Mouse (Mus musculus): ENCODE results near the gene Alkbh8. TPM values are rescaled to one million over a fixed set of nuclear protein-coding genes. Genes with fewer than 3 reads are reported as not detected.
"Not testable (repeated sequence)": the region's sequence is repeated elsewhere in the genome, so short reads cannot be mapped to it uniquely, and the experiment has no call there.

Alkbh8 gene
- polyA plus RNA-seq, 1 experiment from 2014 or later: 63.8 TPM

DNA sequence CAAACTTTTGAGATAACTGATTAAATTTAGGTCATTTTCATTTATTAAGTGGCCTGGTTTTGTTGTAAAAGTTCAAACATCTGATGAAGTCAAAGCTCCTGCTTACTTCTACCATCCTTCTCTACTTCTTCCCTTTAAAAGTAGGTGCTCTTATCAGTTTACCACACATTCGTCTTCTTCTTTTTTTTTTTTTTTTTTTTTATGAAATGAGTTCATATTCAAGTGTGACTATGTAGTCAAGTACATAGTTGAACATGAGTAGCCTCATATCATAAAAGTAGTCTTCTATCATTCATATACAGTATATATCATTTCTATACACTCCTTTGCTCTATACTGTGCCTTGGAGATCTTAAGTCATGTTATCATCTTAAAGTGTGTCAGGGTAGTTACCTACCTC is 11.0 kb downstream of the Alkbh8 start:
- no peak for ATAC-seq
- Histone ChIP-seq H3K4me2 (ENCODE audit: low read length) (no peak overlapping the region), H3K4me3 (replicated peaks; ENCODE audit: low read length) (no peak overlapping the region), H3K9me3 (ENCODE audit: control insufficient read depth, low read length) (no peaks in the 10 kb centered on the region), H3K27ac (ENCODE audit: low read length) (no peak overlapping the region), H3K9ac (replicated peaks; ENCODE audit: low read depth, low read length) (no peak overlapping the region), H3K4me1 (replicated peaks; ENCODE audit: control insufficient read depth, insufficient read depth, low read length) (no peaks in the 10 kb centered on the region), H3K27me3 (replicated peaks; ENCODE audit: control insufficient read depth, insufficient read depth, low read length) (no peaks in the 10 kb centered on the region), H3K36me3 (ENCODE audit: control insufficient read depth, insufficient read depth) (peaks cover 34% of the 10 kb centered on the region)
- 88% methylated on average over 1 of the region's 1 CpGs for WGBS

DNA sequence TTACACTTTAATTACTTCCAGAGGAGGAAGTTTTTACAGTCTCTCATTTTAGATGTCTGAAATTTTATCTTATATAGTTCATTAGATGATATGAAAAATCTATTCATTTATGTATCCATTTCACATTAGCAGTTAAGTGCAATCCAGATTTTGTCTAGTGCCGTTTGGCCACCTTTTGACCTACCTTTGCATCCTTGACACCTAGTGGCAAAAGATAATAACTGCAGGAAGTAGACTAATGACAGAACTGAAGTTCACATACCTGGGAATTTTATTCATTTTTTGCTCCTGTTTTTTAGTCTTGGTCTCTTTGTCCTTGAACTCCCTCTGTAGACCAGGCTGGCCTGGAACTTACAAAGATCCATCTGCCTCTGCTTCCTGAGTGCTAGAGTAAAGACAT is 15.1 kb downstream of the Alkbh8 start:
- Histone ChIP-seq H3K27me3 (replicated peaks; ENCODE audit: control insufficient read depth, insufficient read depth, low read length) (no peaks in the 10 kb centered on the region), H3K27ac (ENCODE audit: low read length) (no peak overlapping the region), H3K9ac (replicated peaks; ENCODE audit: low read depth, low read length) (no peak overlapping the region), H3K36me3 (ENCODE audit: control insufficient read depth, insufficient read depth) (peaks cover 35% of the 10 kb centered on the region), H3K4me2 (ENCODE audit: low read length) (no peak overlapping the region), H3K9me3 (ENCODE audit: control insufficient read depth, low read length) (no peaks in the 10 kb centered on the region), H3K4me3 (replicated peaks; ENCODE audit: low read length) (no peak overlapping the region), H3K4me1 (replicated peaks; ENCODE audit: control insufficient read depth, insufficient read depth, low read length) (no peaks in the 10 kb centered on the region)
- WGBS: 79% methylated on average over 1 of the region's 1 CpGs
- no peak for ATAC-seq

DNA sequence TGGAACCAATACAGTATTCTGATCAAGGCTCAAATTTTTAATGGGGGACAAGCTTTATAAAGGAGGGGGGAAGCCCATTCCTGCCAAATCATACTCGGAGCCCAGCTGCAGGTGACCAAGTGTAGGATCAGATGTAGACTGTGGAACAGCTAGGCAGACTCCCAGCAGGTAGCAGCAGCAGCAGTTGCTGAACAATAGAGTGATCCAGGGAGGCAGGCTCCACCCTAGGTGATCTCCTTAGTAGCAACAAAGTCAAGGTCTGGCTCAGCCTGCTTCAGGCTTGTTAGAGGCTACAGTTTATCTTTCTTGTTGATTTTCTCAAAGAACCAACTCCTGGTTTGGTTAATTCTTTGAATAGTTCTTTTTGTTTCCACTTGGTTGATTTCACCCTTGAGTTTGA is 41.4 kb downstream of the Alkbh8 start:
- H3K27ac ChIP-seq (ENCODE audit: low read length); H3K4me1 ChIP-seq (replicated peaks; ENCODE audit: control insufficient read depth, insufficient read depth, low read length); H3K4me3 ChIP-seq (replicated peaks; ENCODE audit: low read length); ATAC-seq; H3K4me2 ChIP-seq (ENCODE audit: low read length); H3K27me3 ChIP-seq (replicated peaks; ENCODE audit: control insufficient read depth, insufficient read depth, low read length); H3K36me3 ChIP-seq (ENCODE audit: control insufficient read depth, insufficient read depth); H3K9ac ChIP-seq (replicated peaks; ENCODE audit: low read depth, low read length); H3K9me3 ChIP-seq (ENCODE audit: control insufficient read depth, low read length): not testable (repeated sequence)
- WGBS: 47% methylated on average over 1 of the region's 1 CpGs

DNA sequence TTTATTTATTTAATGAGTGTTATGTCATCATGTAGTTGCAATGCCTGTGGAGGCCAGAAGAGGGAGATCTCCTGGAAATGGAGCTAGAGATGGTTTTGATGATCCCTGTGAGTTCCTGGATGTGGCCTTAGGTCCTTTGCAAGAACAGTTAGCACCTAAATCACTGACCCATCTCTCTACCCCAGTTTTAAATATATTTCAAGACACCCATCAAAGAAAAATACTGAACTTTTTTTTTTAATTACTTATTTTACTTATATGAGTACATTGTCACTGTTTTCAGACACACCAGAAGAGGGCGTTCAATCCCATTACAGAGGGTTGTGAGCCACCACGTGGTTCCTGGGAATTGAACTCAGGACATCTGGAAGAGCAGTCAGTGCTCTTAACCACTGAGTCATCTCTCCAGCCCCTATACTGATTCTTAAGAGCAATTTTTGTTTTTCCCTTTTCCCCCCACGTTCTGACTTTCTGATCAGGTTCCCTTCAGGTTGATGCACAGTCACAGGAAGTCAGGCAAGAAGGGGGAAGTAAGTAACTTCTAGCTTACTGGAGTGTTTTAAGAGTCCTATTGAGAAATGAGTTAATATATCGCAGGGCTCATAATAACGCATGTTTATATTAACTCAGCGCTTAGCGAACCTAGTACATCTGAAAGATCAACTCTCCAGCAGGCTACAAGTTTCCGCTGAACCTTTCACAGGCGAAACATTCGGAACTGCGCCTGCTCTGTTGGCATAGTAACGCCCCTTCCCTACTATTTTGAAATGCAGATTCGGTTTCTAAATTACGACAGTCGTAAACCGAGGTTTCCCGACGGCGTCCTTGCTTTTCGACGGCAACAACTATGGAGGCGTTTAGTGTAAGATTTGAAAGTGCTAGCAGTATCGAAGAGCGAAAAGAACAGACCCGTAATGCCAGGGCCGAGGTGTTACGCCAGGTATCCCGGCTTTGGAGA is 68.6 kb downstream of the Alkbh8 start, which contains the start of gene Cwf19l2:
Gene Cwf19l2 (plus strand): TSS at position 342 of the 958 bp plus-strand sequence.
- 0% methylated on average over 28 of the region's 28 CpGs for WGBS

DNA sequence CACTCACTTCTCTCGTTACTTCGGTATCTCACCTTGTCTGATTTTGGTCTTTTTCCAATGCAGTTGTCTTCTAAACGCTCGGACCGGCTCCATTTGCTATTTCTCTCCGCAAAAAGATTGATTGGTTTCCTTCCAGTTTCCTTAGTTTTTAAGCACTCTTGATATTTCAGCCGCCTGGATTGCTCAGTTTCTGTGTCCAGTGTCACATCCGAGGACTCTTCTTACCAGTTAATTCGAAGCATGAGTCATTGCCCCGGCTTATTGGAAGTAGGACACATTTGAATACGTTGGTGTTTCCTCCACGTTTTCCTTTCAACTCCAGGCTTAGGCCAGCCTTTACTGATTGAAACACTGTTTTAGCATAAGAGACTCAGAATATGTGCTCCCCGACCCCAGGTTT is 69.4 kb downstream of the Alkbh8 start:
- peaks cover 3% of the 10 kb centered on the region for H3K4me1 ChIP-seq (replicated peaks; ENCODE audit: control insufficient read depth, insufficient read depth, low read length)
- peak overlapping the region; percentile 80 for H3K4me3 ChIP-seq (replicated peaks; ENCODE audit: low read length)
- H3K27me3 ChIP-seq (replicated peaks; ENCODE audit: control insufficient read depth, insufficient read depth, low read length): no peaks in the 10 kb centered on the region
- H3K9ac ChIP-seq (replicated peaks; ENCODE audit: low read depth, low read length): peak overlapping the region; percentile 60
- peak overlapping the region; percentile 87 for H3K4me2 ChIP-seq (ENCODE audit: low read length)
- peak; percentile 19; the same call in 1 of the 2 replicates for ATAC-seq
- H3K36me3 ChIP-seq (ENCODE audit: control insufficient read depth, insufficient read depth): no peaks in the 10 kb centered on the region
- H3K9me3 ChIP-seq (ENCODE audit: control insufficient read depth, low read length): no peaks in the 10 kb centered on the region
- H3K27ac ChIP-seq (ENCODE audit: low read length): peak overlapping the region; percentile 55; the same call in 1 of the 2 replicates
- 2% methylated on average over 13 of the region's 13 CpGs for WGBS

More for the DNA sequence above, 68.6 kb downstream of the Alkbh8 start, which contains the start of gene Cwf19l2:
- peak within 1 kb of the TSS; percentile 80 for H3K4me3 ChIP-seq (replicated peaks; ENCODE audit: low read length)
- H3K9me3 ChIP-seq (ENCODE audit: control insufficient read depth, low read length): no peaks in the 10 kb centered on the region
- peak within 1 kb of the TSS; percentile 87 for H3K4me2 ChIP-seq (ENCODE audit: low read length)
- peak within 1 kb of the TSS; percentile 58 for H3K27ac ChIP-seq (ENCODE audit: low read length)
- H3K9ac ChIP-seq (replicated peaks; ENCODE audit: low read depth, low read length): peak within 1 kb of the TSS; percentile 60
- peaks cover 3% of the 10 kb centered on the region for H3K4me1 ChIP-seq (replicated peaks; ENCODE audit: control insufficient read depth, insufficient read depth, low read length)
- ATAC-seq: peak; percentile 96
- no peaks in the 10 kb centered on the region for H3K36me3 ChIP-seq (ENCODE audit: control insufficient read depth, insufficient read depth)
- H3K27me3 ChIP-seq (replicated peaks; ENCODE audit: control insufficient read depth, insufficient read depth, low read length): no peaks in the 10 kb centered on the region

DNA sequence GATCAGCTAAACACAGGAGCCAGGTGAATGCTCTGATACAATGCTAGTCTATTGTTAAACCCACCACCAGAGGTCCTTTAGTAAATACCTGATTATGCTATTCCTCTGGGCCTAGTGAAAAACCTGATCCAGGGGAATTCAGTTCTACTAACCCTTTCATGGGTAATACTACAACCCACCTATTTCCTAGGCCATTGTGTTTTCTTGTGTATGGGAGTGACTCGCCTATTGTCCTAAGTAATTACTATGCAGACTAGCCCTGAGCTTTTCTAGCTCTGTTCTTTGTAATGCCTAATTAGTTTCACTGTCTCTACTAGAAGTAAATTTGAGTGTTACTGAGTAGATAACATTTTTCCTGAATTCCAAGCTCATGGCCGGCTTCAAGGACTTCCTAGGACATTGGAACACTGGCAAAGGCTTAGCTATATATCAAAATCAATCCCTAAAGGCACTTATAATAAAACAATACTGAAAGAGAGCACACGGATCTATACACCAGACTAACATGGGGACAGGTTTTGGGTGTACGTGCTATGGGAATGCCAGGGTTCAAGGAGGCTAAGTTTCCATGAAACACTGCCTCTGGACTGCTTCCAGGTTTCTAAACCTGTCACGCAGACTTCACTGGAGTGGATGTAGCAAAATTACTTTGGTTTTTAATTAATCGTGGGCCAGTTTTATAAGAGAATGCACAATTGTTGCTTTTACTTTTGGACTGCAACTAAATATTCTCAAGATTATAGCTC is 104.8 kb downstream of the Alkbh8 start:
- H3K27me3 ChIP-seq (replicated peaks; ENCODE audit: control insufficient read depth, insufficient read depth, low read length); H3K9ac ChIP-seq (replicated peaks; ENCODE audit: low read depth, low read length); H3K36me3 ChIP-seq (ENCODE audit: control insufficient read depth, insufficient read depth); H3K4me1 ChIP-seq (replicated peaks; ENCODE audit: control insufficient read depth, insufficient read depth, low read length); H3K27ac ChIP-seq (ENCODE audit: low read length); H3K4me3 ChIP-seq (replicated peaks; ENCODE audit: low read length); H3K4me2 ChIP-seq (ENCODE audit: low read length); ATAC-seq; H3K9me3 ChIP-seq (ENCODE audit: control insufficient read depth, low read length): not testable (repeated sequence)
- WGBS: 66% methylated on average over 6 of the region's 6 CpGs

Other genes with a start within 250 kb of the Alkbh8 start
- gene Cwf19l2, start 68.5 kb downstream of the Alkbh8 start, polyA plus RNA-seq (2015; fragmentation: Nextera tagmentation; extraction: Ambion mirVana): 9.7 and 11.5 TPM in 2 replicates
- 3.9 and 5.5 TPM in 2 replicates for gene Gucy1a2, start 197.6 kb downstream of the Alkbh8 start, polyA plus RNA-seq (2015; fragmentation: Nextera tagmentation; extraction: Ambion mirVana)